Mouse (Mus musculus) ES-E14 (cell line): ENCODE data around the gene Fam178b.

Experiments
- CHD2 ChIP-seq: IDR thresholded peaks from 2 replicates; pipeline ENCODE4 v1.6.1; 2014; ENCODE audit warnings: mild to moderate bottlenecking, low read depth, low read length, inconsistent platforms
- HCFC1 ChIP-seq: IDR thresholded peaks from 2 replicates; pipeline ENCODE4 v1.6.1; 2012; ENCODE audit warnings: low read length, inconsistent platforms, borderline replicate concordance; ENCODE audit not compliant: insufficient read depth
- MAFK ChIP-seq: IDR thresholded peaks from 2 replicates; pipeline ENCODE4 v1.6.1; 2014; ENCODE audit warnings: mild to moderate bottlenecking, low read depth, low read length, inconsistent platforms; ENCODE audit not compliant: insufficient read depth
- ZC3H11A ChIP-seq: IDR thresholded peaks from 2 replicates; pipeline ENCODE4 v1.6.1; 2012; ENCODE audit warnings: low read depth, mild to moderate bottlenecking, inconsistent platforms, low read length, borderline replicate concordance

DNA sequence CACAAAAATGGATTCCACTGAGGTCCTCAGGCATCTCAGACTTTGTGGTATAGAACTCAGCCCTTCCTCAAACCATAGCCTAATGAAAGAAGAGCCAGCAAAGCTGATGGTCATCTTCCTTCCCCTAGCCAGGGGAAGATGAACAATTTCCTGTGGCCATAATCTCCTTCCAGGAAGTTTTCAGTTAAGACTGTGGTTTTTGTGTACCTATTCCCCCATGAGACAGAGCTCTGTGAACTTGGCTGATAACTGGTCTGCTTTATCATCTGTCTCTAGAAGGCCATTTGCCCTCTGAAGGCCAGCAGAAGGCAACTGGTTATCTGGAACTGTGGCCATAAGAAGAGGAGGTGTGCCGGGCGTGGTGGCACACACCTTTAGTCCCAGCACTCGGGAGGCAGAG is 26.8 kb downstream of the Fam178b start:
- TF ChIP-seq HCFC1 = no peak
- no peak for TF ChIP-seq MAFK
- no peak for TF ChIP-seq ZC3H11A
- TF ChIP-seq CHD2 = no peak
